Mouse (Mus musculus) heart, postnatal 0 days (tissue): ENCODE data around the gene Zranb3.

Experiments used
- CTCF ChIP-seq: IDR thresholded peaks from 2 replicates; pipeline ENCODE4 v1.5.1; 2016; ENCODE audit warnings: antibody characterized with exemption, control low read depth, low read depth
- EP300 ChIP-seq: IDR thresholded peaks from 2 replicates; pipeline ENCODE4 v1.6.1; 2016; ENCODE audit warnings: antibody characterized with exemption, low read depth

- TF ChIP-seq CTCF (no peak), EP300 (no peak)
These were observed 109.0 kb downstream of the Zranb3 start for GRCm38 (mm10) chr1:127993892-127994291.
